Mouse (Mus musculus) lung, adult 2 months (tissue): ENCODE measurements around the gene Iqck.

Experiments used
- CTCF ChIP-seq: fragments of 200-500 bp; IDR thresholded peaks from 2 replicates; pipeline ENCODE4 v1.5.1; 2011; ENCODE audit warnings: mild to moderate bottlenecking, low read length, control low read depth; ENCODE audit not compliant: insufficient read depth
- POLR2A ChIP-seq: fragments of 200-500 bp; IDR thresholded peaks from 2 replicates; pipeline ENCODE4 v1.6.1; 2011; ENCODE audit warnings: low read depth, mild to moderate bottlenecking, control low read depth, low read length, borderline replicate concordance; ENCODE audit errors: extremely low read depth

GRCm38 (mm10) chr7:118807899-118808298 is 47.7 kb upstream of the Iqck start:
- TF ChIP-seq CTCF (no peak), POLR2A (no peak)
